Mouse (Mus musculus): ENCODE measurements around the gene Rapgef4. TPM values are rescaled to one million over a fixed set of nuclear protein-coding genes. Genes with fewer than 3 reads are reported as not detected.

Gene Rapgef4
- total RNA-seq, 2 experiments from 2014 or later = 152 to 156 TPM

DNA sequence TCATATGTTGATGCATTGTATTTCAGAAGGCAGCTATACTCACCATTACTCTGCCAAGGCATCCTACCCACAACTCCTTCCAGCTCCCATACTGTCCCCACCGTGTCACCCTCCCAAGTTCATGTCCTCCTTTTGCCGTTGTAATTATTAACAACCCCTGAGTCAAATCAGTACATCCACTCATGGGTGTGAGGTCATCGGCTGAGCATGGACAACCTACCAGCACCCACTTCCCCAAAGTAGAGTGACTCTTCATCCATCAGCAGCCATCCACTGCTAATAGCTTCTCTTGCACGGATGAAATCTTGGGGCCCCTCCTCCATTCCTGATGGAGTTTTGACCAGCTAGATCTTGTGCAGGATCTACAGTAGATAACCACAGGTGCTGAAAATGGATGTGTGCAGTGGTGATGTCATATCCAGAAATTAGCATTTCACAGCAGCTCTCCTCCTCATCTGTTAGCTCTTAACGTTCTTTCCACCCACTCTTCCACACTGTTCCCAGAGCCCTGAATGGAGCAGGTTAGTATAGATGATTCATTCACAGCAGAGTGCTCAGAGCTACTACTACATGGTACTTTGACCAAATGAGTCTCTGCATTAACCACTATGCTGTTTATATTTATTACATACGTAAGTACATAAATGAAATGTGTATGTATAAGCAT, 281.9 kb downstream of the Rapgef4 start:
- DNase-seq (ENCODE audit: low spot score in 2 of 2) = no peak

DNA sequence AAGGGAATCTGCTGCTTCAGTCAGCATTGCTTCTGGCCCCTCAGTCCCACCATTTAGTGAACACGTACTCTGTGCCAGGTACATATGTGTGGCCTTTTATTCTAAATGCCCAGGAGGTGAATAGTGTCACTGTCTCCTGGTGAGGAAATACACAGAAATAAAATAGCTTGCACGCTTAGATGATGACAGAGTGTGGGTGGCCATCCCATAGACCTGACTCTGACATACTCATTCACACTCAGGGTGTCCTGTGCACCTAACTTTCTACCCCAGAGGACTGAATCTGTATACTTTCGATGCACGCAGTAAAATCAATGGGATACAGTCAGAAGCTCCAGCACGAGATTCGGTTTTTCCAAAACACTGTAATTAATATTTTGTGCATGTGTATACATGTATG, 286.4 kb downstream of the Rapgef4 start:
- DNase-seq (ENCODE audit: low spot score in 2 of 2) = no peak

GRCm38 (mm10) chr2:72269651-72270341, 288.8 kb downstream of the Rapgef4 start:
- no peak for DNase-seq (ENCODE audit: low spot score in 2 of 2)

GRCm38 (mm10) chr2:72278247-72278873, 297.3 kb downstream of the Rapgef4 start:
- no peak for DNase-seq (ENCODE audit: low spot score in 2 of 2)

DNA sequence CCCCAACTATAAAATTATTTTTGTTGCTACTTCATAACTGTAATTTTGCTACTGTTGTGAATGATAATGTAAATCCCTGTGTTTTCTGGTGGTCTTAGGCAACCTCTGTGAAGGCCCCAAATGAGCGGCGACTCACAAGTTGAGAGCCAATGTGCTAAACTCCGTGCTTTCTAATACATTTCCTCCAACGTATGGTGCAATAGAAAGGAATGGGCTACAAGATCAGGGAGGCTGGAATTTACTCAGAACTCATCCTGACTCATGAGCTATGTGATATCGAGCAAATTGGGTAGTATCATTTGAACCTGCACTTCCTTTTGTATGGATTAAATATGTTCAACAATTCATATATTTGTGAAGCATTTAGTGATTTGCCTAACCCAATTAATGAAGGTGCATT, 299.5 kb downstream of the Rapgef4 start:
- no peak for DNase-seq (ENCODE audit: low spot score in 2 of 2)

DNA sequence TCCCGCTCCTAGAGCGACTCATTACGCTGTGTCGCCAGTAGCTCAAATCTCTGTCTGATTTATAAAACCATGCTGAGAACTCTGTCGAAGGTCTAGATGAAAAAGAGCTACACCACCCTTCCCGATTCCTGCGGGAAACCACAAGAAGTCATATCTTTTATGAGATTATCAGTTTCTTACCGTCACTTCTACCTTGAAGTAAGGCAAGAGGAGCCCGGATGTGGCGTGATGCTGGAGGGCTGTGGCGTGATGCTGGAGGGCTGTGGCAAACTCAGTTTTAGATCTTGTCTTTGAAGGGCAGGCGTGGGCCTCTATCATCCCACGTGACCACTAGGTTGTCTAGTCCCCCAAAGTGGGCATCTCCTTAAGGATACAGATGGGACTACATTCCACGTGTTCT, 300.9 kb downstream of the Rapgef4 start:
- DNase-seq (ENCODE audit: low spot score in 2 of 2) = no peak

DNA sequence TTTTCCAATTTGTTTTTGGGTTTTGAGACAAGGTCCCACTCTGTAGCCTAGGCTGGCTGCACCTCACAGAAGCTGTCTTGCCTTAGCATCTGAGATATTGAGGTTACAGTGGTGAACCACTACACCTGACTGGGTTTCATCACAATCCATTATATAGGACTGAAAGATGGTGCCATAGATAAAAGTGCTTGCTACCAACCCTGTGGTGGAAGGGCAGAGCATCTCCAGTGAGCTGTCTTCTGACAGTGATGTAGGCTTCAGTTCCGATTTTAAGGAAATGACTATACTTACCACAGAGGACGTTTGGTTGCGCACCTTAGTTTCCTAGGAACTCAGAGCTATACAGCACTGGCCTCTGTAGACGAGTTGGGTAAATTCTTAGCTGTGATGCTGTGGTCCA, 301.7 kb downstream of the Rapgef4 start:
- no peak for DNase-seq (ENCODE audit: low spot score in 2 of 2)

DNA sequence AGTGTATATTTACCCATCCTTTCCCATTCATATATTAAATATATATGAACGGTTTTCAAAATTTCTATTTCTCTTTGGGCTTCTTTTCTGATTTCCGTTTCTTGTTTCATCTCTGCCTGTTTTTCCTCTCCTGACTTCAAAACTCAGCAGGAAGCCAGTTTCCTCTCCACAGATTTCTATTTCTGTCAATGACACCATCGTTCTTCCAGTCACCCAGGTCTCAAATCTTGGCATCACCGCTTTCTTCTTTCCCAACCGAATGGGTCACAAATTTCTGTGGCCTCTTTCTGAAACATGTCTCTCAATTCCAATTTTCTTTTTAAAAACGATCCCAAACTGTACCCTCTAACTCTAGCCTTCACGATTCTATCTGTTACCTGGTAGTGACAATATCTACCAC, 303.6 kb downstream of the Rapgef4 start:
- DNase-seq (ENCODE audit: low spot score in 2 of 2) = no peak

DNA sequence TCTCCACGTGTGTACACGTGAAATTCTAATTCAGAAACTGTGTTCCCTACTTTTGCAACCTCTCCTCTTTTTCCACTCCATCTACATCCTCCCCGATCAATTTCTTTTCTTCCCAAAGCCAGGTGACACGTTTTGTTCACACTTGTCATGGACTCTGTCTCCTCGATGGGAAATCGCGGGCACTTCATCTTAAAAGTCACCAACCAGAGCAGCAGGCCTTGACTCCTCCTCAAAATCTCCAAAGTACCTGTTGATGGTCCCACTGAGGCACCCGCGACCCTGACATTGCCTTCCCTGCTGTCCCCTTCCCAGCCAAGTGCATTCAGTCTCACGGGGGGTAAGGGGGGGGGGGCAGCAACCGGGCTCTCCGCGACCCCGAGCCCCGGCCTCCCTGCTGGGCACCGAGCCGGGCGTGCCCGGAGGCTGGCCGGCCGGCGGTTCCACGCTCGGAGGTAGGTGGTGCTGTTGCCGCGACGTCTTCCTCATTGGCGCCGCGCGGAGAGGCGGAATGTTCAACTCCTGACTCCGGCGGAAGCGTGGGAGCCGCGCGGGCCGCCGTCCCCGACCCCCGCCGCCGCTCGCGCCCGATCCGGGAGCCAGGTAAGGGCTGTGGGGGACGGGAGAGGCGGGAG, 304.3 kb downstream of the Rapgef4 start, which contains the start of gene Map3k20:
Map3k20 (plus strand) TSS at position 382 of the 632 bp plus-strand sequence.
- DNase-seq (ENCODE audit: low spot score in 2 of 2) = peak; percentile 67 to 75

GRCm38 (mm10) chr2:72285888-72286661, 305.0 kb downstream of the Rapgef4 start:
- DNase-seq (ENCODE audit: low spot score in 2 of 2) = no peak

GRCm38 (mm10) chr2:72287142-72287541, 306.1 kb downstream of the Rapgef4 start:
- DNase-seq (ENCODE audit: low spot score in 2 of 2) = no peak

DNA sequence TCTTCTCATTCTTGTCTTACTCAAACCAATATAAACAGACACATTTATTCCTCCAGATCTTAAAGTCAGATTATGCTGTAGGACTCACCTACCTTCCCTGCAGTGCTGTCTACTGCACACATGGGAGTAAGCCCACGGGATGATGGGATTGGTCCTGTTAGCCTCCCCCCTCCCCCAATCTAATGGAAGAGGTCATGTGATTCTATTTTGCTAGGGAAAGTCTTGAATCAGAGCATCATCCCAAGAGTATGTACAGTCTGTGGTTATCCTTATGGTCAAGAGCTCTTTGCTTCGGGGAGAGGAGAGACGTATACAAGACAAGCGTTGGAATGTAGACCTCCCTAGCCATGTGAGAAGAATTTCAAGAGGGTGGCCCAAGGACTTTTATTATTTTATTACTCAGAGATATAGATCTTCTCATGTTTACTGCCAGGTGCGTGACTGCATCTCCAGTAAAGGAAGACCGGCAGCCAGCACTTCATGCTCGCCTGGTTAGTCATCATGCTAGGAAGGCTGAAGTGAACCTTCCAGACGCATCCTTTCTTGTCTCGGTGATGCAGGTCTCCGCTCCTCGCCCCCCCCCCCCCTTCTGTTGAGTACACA, 308.0 kb downstream of the Rapgef4 start:
- DNase-seq (ENCODE audit: low spot score in 2 of 2) = no peak

GRCm38 (mm10) chr2:72291103-72291502, 310.1 kb downstream of the Rapgef4 start:
- no peak for DNase-seq (ENCODE audit: low spot score in 2 of 2)

GRCm38 (mm10) chr2:72292573-72292972, 311.5 kb downstream of the Rapgef4 start:
- no peak for DNase-seq (ENCODE audit: low spot score in 2 of 2)

- DNase-seq (ENCODE audit: low spot score in 2 of 2) = no peak
Measured at GRCm38 (mm10) chr2:72294994-72295393, 314.0 kb downstream of the Rapgef4 start.

GRCm38 (mm10) chr2:72296984-72297715, 316.1 kb downstream of the Rapgef4 start:
- DNase-seq (ENCODE audit: low spot score in 2 of 2) = no peak

DNA sequence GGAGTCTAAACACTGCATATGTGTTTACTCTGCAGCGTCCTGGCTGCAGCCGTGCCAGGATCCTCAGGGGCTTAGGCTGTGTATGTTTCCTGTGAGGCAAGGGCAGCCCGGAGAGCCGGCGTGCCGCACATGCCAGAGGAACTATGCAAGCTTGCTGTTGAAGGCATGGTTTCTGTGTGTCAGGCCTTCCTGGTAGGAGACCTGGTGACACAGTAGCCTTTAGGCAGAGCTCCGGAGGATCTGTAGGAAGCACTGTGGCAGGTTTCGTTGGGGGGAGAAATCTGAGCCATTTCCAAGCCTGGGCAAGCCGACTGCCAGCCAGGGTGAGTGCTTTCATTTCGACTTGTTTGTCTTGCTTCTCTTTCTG, 316.7 kb downstream of the Rapgef4 start:
- DNase-seq (ENCODE audit: low spot score in 2 of 2) = no peak

DNA sequence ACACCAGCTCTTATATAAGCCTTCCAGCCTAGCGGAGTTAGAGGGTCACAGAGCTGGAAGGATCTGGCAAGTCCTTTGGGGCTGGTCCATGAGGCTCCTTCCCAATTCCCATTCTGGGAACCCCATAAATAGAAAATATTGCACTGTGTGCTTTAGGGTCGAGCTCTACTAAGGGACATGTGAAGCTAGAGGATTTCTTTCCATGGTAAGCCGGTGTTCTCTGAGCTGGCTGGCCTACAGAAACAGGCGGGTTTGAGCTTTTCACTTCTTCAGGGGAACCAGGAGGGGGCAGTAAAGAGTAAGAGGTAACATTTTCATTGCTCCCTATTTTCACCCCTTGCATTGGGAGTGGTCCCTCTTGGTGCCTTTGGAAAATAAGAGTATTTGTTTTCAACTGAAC, 317.4 kb downstream of the Rapgef4 start:
- DNase-seq (ENCODE audit: low spot score in 2 of 2) = peak; percentile 9 to 19

- DNase-seq (ENCODE audit: low spot score in 2 of 2) = no peak
Measured at GRCm38 (mm10) chr2:72301194-72301916, 320.3 kb downstream of the Rapgef4 start.

All from layer of hippocampus, postnatal 10 days (tissue).